Mouse (Mus musculus) testis, adult 2 months (tissue): ENCODE data around the gene Gm9913.

Experiments used
- CTCF ChIP-seq: fragments of 200-500 bp; IDR thresholded peaks from 2 replicates; pipeline ENCODE4 v1.5.1; 2012; ENCODE audit warnings: low read depth, mild to moderate bottlenecking, inconsistent platforms, low read length, moderate library complexity; ENCODE audit not compliant: control insufficient read depth, insufficient read depth, insufficient replicate concordance
- POLR2A ChIP-seq: fragments of 200-500 bp; IDR thresholded peaks from 2 replicates; pipeline ENCODE4 v1.6.1; 2012; ENCODE audit warnings: low read depth, mild to moderate bottlenecking, inconsistent platforms, low read length, moderate library complexity; ENCODE audit not compliant: control insufficient read depth

GRCm38 (mm10) chr2:125530665-125531064 lies 25.8 kb downstream of the Gm9913 start:
- no peak for TF ChIP-seq CTCF
- no peak for TF ChIP-seq POLR2A
